Mouse (Mus musculus) embryonic fibroblast, embryonic 13.5 days (primary cell): Measurements from ENCODE around the gene Brd3. TPM values are rescaled to one million over a fixed set of nuclear protein-coding genes. Genes with fewer than 3 reads are reported as not detected.

Experiments
- H3K27ac ChIP-seq: 2 replicates; pipeline ENCODE4 v1.5.1; 2012; ENCODE audit warnings: low read length, control low read depth, inconsistent platforms; ENCODE audit not compliant: insufficient read depth
- H3K4me1 ChIP-seq: 2 replicates; pipeline ENCODE4 v1.6.1; 2011; ENCODE audit warnings: low read length; ENCODE audit not compliant: control insufficient read depth, insufficient read depth
- H3K4me3 ChIP-seq: 2 replicates; pipeline ENCODE4 v1.5.1; 2011; ENCODE audit warnings: mild to moderate bottlenecking, control low read depth, low read length; ENCODE audit not compliant: insufficient read depth
- CTCF ChIP-seq: IDR thresholded peaks from 2 replicates; pipeline ENCODE4 v1.5.1; 2011; ENCODE audit warnings: mild to moderate bottlenecking, control low read depth, low read length, moderate library complexity, borderline replicate concordance; ENCODE audit not compliant: insufficient read depth
- POLR2A ChIP-seq: IDR thresholded peaks from 2 replicates; pipeline ENCODE4 v1.6.1; 2011; ENCODE audit warnings: low read depth, mild to moderate bottlenecking, control low read depth, low read length, moderate library complexity
- polyA plus RNA-seq: library from polyadenylated mRNA; stranded (reverse); fragments of >200 nt; gene quantifications from 2 replicates; pipeline ENCODE4 v1.2.4, GENCODE M21; 2011; ENCODE audit warnings: low read depth; ENCODE audit not compliant: missing spikeins, insufficient read length

Gene Brd3
- polyA plus RNA-seq, 1 experiment = 41.4 TPM

GRCm38 (mm10) chr2:27408194-27408593 is 99.3 kb downstream of the Brd3 start:
- TF ChIP-seq POLR2A (no peak), CTCF (no peak)
- H3K4me3 ChIP-seq = no peak overlapping the region
- H3K27ac ChIP-seq = no peak overlapping the region
- peaks cover 6% of the 10 kb centered on the region for H3K4me1 ChIP-seq

- 0 out of 2 replicates have a peak, but pooled peaks cover 2% of the 10 kb centered on the region for H3K4me1 ChIP-seq
- no peak overlapping the region for H3K27ac ChIP-seq
- H3K4me3 ChIP-seq = no peak overlapping the region
- TF ChIP-seq POLR2A (no peak), CTCF (no peak)
Measured at GRCm38 (mm10) chr2:27406928-27407327, 100.5 kb downstream of the Brd3 start.

- Histone ChIP-seq H3K4me3 (no peak overlapping the region), H3K27ac (no peak overlapping the region), H3K4me1 (no peaks in the 10 kb centered on the region)
- TF ChIP-seq CTCF (no peak), POLR2A (no peak)
Measured at GRCm38 (mm10) chr2:27405094-27405884, 102.2 kb downstream of the Brd3 start.

GRCm38 (mm10) chr2:27404375-27405093 is 102.9 kb downstream of the Brd3 start:
- Histone ChIP-seq H3K4me3 (no peak overlapping the region), H3K4me1 (no peaks in the 10 kb centered on the region), H3K27ac (no peak overlapping the region)
- TF ChIP-seq CTCF = no peak
- TF ChIP-seq POLR2A = no peak

GRCm38 (mm10) chr2:27401544-27401943 is 105.9 kb downstream of the Brd3 start:
- H3K27ac ChIP-seq = no peak overlapping the region
- no peak for TF ChIP-seq CTCF
- no peak for TF ChIP-seq POLR2A
- H3K4me1 ChIP-seq = no peaks in the 10 kb centered on the region
- no peak overlapping the region for H3K4me3 ChIP-seq

- TF ChIP-seq CTCF (no peak), POLR2A (no peak)
- H3K4me3 ChIP-seq = no peak overlapping the region
- H3K4me1 ChIP-seq = no peaks in the 10 kb centered on the region
- H3K27ac ChIP-seq = no peak overlapping the region
Measured at GRCm38 (mm10) chr2:27400083-27400482, 107.4 kb downstream of the Brd3 start.

- Histone ChIP-seq H3K4me1 (no peaks in the 10 kb centered on the region; the same call in 1 of the 2 replicates), H3K4me3 (no peak overlapping the region), H3K27ac (no peak overlapping the region)
- no peak for TF ChIP-seq CTCF
- no peak for TF ChIP-seq POLR2A
Measured at GRCm38 (mm10) chr2:27396656-27397440, 110.6 kb downstream of the Brd3 start.

Other genes starting within 250 kb of the Brd3 start
- 8.4 and 8.6 TPM in 2 replicates for gene Vav2, start 80.6 kb downstream of the Brd3 start, polyA plus RNA-seq
- gene Brd3os, start 65.3 kb downstream of the Brd3 start, polyA plus RNA-seq = 9.0 and 10.0 TPM in 2 replicates
- gene Wdr5, start 7.5 kb upstream of the Brd3 start, polyA plus RNA-seq = 36.5 and 39.9 TPM in 2 replicates
- 28.4 and 35.7 TPM in 2 replicates for gene Rxra, start 168.8 kb upstream of the Brd3 start, polyA plus RNA-seq